Mouse (Mus musculus) urinary bladder, postnatal 25 days (tissue): ENCODE results near the gene Ampd3.

ENCODE experiments used
- DNase-seq: peaks from one replicate; pipeline ENCODE4 v3.0.0; 2022; ENCODE audit warnings: low spot score

The Ampd3 gene

DNA sequence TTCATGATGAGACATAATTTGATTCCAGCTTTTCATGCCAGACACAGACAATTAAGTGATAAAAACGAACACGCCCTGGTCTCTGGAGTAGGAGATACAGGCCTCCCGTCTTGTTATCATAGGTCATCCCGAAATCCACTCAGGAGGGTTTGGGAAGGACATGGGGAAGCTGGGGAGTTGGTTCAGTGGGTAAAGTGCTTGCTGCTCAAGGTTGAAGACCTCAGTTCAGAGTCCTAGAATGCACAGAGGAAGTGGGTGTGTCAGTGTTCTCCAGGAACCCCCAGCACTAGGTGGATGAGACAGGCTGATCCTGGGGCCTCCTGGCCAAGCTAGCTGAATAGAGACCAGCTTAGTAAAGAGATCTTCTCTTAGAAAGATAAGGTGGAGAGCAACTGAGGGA is 2.9 kb downstream of the Ampd3 start:
- no peak for DNase-seq

DNA sequence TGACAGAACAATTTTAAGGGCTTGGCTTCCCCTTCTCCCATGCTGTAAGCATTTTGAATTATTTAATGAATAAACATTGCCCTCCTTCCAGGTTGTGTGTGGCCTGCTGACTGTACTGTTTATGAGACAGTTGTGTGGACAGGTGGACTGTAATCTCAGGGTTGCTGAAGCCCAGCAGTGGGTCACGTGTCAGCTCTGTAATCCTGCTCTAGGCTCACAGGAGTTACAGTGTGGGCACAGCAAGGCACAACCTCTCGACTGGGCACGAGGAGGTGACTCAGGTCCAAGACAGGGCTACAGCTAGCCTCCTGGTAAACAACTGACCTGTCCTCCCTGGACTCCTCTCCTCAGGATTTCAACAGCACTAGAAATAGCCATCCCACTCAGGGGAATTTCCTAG is 4.3 kb downstream of the Ampd3 start:
- DNase-seq = no peak

DNA sequence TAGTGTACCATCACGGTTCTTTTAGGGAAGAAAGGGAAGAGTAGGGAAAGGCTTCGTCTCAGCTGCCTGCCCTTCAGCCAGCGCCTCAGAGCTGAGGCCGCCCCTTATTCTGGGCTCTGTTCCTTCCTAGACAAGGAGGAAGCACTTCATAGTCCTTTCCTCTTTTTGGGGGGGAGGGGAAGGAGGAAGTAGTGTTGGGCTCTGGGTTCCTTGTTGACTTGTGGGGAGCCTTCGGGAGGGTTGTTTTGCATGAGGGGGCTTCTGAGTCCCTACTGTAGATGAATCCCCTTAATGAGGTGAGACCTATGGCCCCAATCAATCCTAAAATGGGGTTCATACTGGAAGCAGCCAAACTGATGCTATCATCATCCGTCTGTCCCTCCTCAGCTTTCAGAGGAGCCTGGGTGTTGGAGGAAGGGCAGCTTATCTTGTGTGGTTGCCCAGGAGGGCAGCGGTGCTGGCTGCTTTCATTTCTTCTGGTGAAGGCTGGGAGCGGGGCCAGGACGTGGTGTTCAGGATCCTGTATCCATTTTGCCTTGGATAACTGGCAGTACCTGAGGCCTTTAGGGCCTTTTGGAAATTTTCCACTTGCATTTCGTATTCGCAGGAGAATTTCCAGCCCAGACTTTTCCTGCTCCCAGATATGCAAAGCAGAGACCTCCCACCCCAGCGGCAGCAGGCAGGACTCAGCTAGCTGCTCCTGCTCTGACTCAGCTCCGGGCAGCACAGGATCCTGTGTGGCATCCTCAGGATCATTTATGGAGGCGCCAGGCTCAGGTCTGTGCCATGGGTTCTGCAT is 5.4 kb downstream of the Ampd3 start:
- no peak for DNase-seq

DNA sequence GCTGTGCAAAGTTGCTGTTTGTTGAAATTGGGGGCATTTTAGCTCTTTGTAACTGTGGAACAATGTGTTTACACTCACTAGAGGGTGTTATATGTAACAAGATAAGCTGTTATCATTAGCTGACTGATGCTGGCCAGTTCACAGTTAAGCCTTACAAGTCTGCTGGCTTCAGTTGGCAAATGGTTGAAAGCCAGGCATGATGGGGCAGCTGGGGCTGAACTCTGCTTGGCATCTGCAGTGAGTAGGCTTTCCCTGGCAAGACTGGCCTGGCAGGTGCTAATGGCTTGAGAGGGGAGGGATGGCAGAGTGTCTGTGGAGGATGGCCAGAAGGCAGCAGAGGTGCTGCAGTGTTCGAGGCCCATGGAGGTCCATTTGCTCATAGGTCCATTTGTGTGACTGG is 6.1 kb downstream of the Ampd3 start:
- DNase-seq = no peak

DNA sequence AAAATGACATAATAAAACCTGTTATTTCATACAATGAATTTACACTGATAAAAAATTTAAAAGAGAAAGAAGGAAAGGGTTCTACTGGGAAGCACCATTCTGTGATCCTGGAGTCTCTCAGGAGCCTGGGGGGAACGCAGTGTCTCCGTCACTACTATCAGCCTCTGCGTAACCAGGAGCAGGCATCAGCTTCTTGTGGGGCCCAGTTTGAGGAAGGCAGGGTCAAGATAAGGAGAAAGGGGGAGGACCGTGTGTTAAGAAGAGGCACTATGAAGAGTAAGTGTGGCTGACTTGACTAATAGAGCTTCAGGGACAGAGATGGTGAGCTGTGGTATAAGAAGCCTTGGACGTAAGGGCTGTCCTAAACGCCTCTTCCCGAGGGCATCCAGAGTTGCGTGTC is 6.7 kb downstream of the Ampd3 start:
- DNase-seq = no peak

DNA sequence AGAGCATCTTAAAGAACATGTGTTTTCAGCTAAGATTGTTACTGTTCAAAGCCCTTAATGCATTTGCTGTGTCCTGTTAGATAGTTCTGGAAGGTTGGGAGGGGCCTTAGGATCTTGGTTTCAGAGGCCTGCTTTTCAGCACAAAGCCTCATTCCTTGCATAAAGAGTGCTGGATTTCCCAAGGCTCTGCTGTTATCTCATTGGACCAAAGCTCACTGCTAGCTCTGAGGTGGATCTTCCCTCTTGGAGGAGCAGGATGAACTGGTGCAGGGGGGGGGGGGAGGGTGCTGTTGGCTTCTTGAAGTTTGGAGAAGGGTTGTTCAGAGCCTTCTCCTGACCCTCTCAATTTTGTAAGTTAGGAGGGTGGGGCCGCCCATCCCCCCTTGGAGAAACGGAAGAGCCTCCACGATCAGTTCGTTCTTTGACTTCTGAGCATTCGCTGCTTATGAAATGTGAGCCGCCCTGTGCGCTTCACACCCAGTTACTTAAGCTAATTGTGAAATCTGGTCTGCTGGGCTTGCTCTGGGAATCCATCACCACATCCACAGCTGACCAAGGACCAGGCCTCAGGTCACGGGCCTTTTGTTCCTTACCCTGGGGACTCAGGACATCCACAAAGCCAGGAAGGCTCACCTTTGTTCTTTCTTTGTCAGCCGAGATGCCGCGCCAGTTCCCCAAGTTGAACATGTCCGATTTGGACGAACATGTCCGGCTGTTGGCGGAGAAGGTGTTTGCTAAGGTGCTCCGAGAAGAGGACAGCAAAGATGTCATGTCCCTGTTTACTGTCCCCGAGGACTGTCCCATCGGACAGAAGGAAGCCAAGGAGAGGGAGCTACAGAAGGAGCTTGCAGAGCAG is 9.4 kb downstream of the Ampd3 start:
- no peak for DNase-seq

DNA sequence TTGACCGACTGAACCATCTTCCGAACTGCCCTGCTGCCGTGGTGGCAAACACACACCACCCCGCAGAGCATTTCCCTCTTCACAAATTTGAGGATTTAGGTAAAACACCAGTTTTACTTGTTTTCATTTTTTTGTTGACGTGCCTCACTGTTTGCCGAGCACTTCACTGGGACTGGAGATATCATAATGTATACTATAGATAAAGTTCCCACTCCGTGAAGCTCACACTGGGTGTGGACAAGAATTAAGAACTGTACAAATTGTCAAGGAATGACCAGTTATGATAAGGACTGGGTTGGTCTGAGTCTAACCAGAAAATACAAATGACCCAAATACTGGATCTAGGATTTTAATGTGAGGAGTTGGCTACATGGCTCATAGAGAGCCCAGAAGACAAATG is 10.9 kb downstream of the Ampd3 start:
- DNase-seq = no peak

DNA sequence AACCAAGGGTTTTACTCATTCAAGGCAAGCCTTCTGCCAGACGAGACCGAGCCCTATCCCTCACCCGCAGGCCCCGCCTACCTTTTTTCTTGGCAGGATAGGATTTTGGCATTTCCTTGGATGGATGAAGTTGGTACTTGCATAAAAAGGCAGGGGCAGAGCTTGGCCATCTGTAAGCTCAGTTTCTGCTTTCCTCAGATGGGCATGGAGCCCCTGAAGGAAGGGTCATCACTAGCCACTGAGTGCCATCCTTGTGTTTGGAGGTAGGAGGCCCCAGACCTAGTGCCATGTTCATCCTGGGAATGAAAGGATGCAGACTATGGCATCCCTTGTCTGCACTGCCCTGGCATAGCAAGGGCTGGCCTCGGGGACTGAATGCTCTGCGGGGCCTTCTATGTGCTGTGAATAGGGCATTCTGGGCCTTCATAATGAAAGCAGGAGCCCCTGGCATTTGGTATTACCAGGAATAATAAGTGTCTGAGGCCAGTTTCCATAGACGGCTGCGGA is 11.7 kb downstream of the Ampd3 start:
- no peak for DNase-seq

DNA sequence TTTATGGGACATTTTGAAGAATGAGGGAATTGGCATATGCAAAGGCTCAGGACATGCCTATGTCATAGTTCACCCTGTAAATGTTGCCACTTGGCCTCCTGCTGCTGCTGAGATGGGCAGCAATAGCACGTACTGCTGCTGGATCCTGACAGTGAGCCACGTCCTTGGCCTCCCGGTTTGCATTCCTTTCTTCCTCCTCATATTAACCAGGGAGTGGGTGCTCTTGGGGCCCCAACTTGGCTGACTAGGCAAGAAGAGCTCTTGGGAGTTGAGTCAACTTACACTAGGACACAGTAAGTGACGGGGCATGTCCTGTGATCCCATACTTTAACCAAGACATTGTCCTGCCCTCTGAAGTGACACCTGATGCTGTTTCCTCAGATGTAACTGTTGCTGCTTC is 12.5 kb downstream of the Ampd3 start:
- no peak for DNase-seq

DNA sequence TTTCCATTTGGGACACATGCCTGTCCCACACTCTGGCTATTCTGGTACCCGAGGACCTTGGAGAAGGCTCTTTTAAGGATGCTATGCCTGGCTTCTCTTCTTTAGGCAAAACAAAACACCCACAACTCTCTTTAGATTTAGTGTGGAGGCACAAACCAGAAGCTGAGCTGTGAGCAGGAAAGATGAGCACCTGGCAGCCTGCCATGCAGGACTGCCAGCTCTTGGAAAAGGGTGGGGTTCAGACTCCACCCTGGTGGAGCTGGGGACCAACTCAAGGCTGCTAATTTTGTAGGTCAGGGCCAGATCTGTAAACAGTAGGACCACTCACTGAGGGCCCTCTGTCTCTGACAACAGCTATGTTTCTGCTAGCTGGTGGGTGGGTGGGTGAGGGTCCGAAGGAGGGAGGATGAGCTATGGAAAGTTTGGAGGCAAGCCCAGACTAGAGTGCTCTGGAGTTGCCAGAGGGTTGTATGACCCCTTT is 13.3 kb downstream of the Ampd3 start:
- DNase-seq = no peak

DNA sequence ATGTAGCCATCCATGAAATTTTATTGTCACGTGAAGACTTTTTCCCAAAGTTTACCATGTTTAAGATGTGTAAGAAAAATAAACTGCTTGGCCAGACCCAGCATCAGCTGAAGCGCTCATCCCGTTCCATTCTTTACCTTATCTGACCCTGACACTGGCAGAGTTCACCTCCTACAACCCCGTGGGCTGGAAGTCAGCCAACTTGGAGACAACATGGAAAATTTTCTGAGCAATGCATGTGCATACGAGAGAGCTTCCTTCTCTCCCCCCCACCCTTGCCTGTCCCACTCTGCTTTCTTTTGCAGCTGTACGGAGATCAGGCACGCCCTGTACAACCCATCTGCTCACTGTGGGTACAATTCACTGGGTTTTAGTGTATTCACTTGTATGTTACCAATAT is 14.1 kb downstream of the Ampd3 start:
- no peak for DNase-seq

DNA sequence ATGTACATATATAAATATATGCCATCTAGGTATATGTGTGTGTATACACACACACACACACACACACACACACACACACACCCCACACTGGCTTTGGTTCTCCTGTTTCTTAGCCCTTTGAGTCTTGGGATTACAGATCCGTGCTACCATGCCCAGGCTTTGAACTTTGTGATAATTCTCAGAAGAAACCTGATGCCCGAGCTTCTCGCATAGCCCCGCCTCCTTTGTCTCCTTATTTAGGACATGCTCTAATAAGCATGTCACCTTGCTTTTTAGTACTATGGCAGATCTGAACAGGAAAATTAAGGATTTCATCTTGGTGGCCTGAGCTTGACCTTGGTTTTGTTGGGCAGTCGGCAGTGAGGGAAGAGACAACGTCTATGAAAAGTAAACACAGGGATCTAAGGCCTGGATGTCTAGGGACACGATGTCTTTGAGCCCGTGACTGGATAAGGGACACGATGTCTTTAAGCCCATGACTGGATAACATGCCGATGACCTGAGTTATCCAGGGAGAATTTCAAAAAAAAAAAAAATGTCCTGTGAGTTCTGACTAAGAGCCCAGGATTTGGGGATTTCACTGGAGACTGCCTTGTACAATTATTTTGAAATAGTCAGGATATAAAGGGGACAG is 15.0 kb downstream of the Ampd3 start:
- no peak for DNase-seq

DNA sequence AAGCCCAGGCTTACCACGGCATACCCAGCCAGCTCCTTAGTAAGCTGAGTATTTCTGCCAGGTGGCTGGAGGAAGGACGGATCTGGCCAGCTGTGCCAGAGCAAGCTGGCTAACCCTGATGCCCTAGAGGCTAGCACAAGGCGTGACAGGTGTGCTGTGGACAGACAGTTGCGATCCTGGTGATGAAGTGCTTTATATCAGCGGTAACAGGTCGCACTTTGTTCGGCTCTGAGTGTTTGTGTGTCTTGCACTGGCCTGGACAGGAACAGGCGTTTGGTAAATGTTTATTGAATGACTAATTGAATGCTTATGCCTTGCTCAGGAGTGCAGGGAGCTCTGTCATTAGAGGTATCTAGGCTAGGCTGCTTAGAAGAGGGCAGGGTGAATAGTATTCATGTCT is 17.0 kb downstream of the Ampd3 start:
- no peak for DNase-seq

DNA sequence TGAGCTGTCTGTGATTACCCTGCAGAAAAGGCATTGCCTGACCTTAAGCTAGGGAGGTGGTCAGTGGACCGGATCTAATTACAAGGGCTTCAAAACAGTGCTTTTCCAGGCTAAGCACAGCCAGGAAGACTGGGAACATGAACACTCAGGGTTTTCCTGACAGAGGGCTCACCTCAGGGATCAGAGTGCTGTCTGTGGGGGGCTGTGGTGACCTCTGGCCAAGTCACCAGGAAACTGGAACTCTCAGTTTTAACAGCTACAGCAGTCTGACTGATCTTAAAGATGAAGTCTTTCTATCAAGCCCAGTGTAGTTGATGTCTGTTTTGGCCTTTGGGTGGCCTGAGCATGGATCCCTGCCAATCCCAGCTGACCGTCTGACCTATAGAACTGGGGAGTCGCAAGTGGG is 17.7 kb downstream of the Ampd3 start:
- no peak for DNase-seq

DNA sequence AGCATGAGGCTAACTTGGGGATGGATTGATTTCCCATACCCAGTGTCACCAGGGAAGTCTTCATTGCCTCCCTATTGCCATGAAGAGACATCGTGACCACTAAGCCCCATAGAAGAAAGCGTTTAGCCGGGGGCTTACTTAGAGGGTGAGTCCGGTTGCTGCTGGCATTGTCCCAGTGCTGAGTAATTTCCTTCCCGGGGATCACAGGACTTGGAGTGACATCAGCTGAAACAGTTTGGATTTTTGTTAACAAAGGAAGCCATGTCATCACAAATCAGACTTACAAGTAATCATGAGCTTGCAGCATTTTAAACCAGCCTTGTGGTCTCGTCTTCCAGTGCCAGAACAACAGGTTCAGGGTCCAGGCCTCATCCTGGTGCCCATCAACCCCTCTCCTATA is 19.3 kb downstream of the Ampd3 start:
- no peak for DNase-seq

DNA sequence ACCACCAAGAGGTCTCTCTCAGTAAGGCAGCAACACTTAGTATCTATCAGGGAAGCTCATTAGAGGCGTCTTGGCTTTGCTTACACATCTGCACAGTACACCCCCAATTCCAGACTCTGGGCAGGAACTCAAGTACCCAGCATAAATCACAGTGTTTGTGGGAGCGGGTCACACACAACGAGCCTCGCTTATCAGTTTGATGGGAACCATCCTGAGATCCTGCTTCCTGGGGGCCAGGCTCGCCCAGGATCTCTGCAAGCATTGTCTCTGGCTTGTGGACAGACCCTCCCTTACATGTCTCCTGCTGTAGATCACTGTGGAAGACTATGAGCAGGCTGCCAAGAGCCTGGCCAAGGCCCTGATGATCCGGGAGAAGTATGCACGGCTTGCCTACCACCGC is 22.9 kb downstream of the Ampd3 start:
- DNase-seq = no peak

DNA sequence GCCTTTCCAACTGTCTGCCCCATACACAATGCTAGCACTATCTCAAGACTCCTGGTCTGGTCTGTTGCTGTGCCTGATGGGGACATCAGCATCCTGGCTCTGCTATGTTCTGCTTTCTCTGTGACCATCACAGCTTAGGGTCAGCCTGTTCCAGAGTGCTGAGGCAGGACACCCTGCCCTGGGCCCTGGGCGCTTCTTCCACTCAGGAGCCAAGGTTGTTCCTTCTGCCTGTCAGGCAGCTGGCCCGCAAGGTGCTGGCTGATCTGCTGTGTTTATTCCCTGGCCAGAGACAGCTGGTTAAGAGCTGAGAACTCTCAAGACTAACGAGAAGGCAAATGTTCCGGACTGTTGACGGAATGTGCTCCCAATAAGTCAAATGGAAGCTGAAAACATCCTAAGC is 24.2 kb downstream of the Ampd3 start:
- no peak for DNase-seq

DNA sequence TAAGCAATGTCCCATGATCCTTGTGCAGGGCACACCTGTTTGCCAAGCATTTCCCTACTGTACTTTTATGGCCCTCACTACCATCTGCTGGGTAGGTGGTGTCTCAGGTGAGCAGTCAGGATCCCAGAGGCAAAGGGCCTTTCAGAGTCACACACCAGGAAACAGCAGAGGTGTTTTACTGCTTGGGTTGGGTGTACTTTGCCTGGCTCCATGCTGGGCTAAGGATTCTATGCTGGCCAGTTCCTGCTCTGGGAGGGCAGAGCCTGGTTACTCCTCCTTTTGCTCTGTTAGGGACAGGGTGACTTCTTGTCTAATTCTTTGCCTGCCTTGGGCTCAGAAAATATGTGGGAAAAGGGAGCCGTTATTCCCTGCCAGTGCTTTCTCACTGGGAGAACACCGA is 24.8 kb downstream of the Ampd3 start:
- DNase-seq = no peak

DNA sequence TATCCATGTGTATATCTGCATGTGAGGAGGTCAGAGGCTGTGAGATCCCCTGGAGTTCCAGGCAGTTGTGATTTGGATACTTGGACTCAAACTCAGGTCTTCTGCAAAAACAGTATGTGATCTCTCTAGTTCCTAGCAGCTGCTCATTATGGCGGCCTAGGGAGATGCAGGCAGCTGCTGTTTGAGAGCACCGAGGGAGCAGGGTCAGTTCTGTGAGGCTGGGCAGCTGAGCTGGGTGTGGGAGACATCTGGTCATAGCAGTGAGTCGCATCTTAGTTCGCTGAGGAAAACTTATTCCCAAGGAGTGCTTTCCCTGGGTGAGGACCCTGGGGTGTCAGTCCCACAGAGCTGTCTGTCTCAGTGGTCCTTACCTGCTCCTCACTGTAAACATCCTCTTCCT is 26.7 kb downstream of the Ampd3 start:
- DNase-seq = no peak

DNA sequence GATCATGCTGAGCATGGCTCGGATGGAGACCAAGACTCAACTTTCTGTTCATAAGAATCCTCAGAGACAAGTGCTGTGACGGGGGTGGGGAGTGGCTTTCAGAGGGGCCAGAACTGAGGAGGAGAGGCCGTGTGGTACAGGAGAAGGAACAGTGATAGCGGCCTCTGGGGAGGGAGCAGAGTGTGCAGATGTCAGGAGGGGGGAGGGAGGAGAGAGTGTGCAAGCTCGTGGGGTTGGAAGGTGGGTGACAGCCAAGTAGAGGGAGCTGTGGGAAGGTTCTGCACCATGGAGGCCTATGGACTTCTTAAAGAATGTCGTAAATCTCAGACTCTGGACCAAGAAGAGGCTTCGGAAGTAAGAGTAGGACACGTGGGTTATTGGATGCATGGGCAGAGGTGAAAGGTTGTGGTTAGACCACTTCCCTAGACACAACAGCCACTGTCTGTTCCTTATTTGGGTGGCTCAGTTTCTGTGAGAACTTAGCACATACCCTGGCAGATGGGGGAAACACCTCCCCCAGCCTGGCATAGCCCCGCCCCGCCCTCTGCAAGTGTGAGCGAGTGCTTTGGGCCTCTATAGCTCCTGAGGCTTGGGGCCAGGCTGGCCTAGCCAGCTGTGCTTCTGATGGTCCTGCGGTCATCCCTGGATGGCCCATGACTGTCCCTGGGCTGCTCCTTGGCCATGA is 28.5 kb downstream of the Ampd3 start:
- DNase-seq = no peak

DNA sequence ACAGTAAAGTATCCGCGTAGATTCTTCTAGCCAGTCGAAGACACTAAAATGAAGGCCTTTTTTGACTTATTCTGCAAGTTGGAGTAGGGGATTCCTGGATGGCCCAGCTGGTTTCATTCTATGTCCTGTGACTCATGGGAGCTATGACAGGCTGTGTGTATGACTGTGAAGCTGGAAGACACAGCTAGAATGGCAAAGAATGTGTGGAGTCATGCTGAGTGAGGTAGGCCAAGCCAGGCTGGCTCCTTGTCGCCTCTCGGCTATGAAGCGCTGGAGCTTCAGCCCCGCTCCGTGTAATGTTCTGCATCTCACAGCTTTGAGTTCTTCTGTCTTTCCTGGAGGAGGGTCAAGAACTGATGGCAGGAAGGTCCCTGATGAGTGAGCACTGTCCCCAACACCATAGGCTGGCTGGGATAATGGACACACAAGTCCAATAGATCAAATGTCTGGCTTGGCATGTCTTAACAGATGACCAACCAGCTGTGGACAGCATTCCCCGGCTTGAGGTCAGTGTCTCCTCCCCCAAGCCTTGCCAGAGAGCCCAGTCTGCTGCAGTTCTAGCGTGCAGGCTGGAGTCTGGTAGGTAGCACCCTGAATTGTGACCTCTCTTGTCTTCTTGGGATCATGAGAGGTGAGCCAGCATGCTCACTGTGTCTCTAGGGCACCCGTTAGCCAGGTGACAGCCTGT is 29.9 kb downstream of the Ampd3 start:
- DNase-seq = no peak

DNA sequence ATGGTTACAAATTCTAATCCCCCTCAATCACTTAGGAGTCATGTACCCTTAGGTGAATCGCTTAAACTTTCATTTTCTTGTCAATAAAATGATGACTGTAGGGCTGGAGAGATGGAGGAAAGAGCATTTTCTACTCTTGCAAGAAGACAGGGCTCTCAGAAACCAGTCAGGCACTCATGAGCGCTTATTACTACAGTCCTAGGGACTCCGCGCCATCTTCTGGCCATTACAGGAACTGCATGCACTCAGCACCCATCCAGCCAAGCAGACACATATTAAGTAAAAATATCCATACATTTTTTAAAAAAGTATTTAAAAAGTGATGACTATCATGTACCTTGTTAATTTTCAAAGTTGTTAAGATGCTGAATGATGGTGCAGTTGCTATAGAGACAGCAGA is 33.0 kb downstream of the Ampd3 start:
- DNase-seq = peak; percentile 73
